Mouse (Mus musculus) heart, postnatal 0 days (tissue): ENCODE measurements around the gene Trim34a.

ENCODE experiments used
- CTCF ChIP-seq: IDR thresholded peaks from 2 replicates; pipeline ENCODE4 v1.5.1; 2016; ENCODE audit warnings: antibody characterized with exemption, control low read depth, low read depth
- EP300 ChIP-seq: IDR thresholded peaks from 2 replicates; pipeline ENCODE4 v1.6.1; 2016; ENCODE audit warnings: antibody characterized with exemption, low read depth

GRCm38 (mm10) chr7:104291638-104292400 lies 47.6 kb downstream of the Trim34a start:
- TF ChIP-seq CTCF, result no peak
- TF ChIP-seq EP300, result no peak
